Mouse (Mus musculus): ENCODE data around the gene 4930595D18Rik. TPM values are rescaled to one million over a fixed set of nuclear protein-coding genes. Genes with fewer than 3 reads are reported as not detected.

The 4930595D18Rik gene
- total RNA-seq, 2 experiments from 2014 or later, result not detected

- no peak for ATAC-seq (replicated peaks; ENCODE audit: poor library complexity, severe bottlenecking)
Observed at GRCm38 (mm10) chr12:111143509-111144063, 40.7 kb downstream of the 4930595D18Rik start.

DNA sequence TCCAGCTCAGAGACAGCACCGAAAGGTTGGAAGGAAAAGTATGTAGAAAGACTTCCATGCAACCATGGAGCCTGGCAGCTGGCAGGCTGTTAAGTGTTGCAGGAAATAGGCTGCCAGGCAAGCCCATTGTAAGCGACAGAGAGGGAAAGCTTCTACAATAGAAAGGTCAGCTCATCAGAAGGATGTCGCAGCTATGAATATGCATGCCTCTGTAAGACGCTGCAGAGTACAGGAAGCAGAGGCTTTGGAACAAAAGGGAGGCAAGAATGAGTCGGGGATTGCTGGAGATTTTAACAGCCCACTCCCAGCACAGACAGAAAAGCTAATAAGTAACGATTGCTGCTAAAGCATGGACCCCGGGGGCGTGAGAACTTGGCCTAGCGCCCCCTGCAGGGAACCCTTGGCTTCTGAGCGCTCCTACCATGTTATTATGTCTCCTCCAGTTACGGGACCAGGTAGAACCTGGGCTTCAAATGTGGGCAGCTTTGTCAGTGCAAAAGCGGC is 41.2 kb downstream of the 4930595D18Rik start:
- peak; percentile 45; the same call in 1 of the 2 replicates for ATAC-seq (replicated peaks; ENCODE audit: poor library complexity, severe bottlenecking)

- ATAC-seq (replicated peaks; ENCODE audit: poor library complexity, severe bottlenecking), result no peak
Observed at GRCm38 (mm10) chr12:111137079-111137478, 47.2 kb downstream of the 4930595D18Rik start.

GRCm38 (mm10) chr12:111135953-111136352 is 48.3 kb downstream of the 4930595D18Rik start:
- ATAC-seq (replicated peaks; ENCODE audit: poor library complexity, severe bottlenecking), result no peak

- ATAC-seq (replicated peaks; ENCODE audit: poor library complexity, severe bottlenecking), result no peak
Observed at GRCm38 (mm10) chr12:111134791-111135733, 49.2 kb downstream of the 4930595D18Rik start.

DNA sequence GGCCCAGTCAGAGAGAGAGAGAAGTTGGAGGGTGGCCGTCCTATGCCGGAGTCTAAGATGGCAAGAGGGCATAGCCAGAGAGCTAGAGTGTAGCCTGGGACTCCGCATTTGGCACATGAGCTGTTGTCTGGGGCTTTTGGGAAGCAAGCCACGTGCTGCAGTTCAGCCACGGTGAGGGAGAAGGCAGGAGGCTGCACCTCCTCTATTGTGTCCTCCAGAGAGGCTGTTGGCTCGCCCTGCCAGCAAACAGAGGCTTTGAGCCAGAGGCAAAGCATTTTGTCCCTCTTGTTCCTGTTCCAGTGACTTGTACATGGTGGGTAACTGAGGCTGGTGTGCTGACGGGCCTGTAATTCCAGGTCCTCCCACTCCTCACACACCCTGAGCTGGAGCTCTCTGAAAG is 50.1 kb downstream of the 4930595D18Rik start:
- ATAC-seq (replicated peaks; ENCODE audit: poor library complexity, severe bottlenecking), result no peak

DNA sequence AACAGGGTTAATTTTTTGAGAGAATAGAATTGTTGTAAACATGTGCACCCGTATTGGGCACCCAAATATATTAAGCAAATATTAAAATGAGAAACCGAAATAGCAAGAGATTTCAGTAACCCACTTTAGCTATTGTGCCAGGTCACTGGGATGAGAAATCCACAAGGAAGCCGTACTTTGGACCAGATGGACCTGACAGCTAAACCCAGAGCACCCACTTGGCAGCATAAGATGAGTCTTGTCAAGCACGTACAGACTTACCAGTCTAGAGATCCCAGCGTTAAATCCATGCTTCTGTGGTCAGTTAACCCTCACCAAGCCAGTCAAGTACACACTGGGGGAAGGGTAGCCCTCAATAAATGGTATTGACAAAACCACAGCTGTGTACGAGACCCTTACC is 58.6 kb downstream of the 4930595D18Rik start:
- no peak for ATAC-seq (replicated peaks; ENCODE audit: poor library complexity, severe bottlenecking)

DNA sequence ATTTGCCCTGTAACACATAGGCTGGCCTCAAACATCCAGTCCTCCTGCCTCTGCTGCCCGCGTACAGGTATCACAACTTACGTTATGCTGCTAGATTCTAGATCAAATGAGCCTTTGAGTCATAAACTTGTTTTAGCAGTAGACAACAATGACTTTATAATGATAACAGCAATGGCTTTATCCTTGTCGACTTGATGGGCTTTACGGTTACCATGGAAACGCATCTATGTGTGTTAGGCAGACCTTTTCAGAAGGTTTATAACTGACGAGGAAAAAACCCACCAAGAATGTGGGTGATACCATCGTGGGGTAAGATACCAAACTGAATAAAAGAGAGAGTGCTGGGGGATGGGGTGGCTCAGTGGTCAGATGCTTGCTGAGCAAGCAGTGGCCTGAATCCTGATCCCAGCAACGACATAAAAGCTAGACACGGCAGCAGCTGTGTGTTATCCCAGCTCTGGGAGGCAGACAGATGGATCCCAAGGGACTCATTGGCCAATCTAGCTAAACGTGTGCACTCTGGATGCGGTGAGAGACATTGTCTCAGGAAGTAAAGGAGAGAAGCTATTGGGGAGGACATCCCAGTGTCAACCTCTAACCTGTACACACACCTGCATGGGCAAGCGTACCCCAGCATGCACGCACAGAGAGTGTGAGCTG is 59.6 kb downstream of the 4930595D18Rik start:
- no peak for ATAC-seq (replicated peaks; ENCODE audit: poor library complexity, severe bottlenecking)

GRCm38 (mm10) chr12:111122332-111122852 is 61.9 kb downstream of the 4930595D18Rik start:
- ATAC-seq (replicated peaks; ENCODE audit: poor library complexity, severe bottlenecking), result peak; percentile 77; the same call in 1 of the 2 replicates

- no peak for ATAC-seq (replicated peaks; ENCODE audit: poor library complexity, severe bottlenecking)
Observed at GRCm38 (mm10) chr12:111120976-111121645, 63.2 kb downstream of the 4930595D18Rik start.

DNA sequence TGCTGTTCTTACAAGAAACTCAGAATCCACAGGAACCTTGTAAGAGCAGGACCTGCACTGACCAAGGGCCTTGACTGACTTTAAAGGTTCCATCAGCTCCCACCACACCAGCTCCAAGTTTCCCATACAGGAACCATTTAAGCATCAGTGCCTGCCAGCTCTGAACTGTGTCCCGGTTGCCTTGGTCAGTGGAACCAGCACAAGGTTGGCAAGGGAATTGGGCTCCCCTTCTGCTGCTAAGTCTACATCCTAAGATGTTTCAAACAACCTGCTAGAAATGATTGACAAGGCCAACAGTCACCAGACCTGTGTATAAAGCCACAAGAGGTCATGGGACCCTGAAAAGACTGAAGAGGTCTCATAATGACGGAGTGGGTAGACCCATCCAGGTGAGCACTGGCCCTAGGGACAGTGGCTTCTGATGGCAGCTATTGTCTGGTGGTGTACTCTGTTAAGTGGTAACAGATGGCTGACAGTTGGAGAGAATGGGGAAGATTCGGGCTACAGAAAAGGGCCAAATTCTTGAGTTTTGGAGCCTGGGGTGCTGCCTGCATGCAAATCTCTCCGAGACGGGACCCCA is 64.7 kb downstream of the 4930595D18Rik start:
- ATAC-seq (replicated peaks; ENCODE audit: poor library complexity, severe bottlenecking), result no peak

GRCm38 (mm10) chr12:111114593-111114992 is 69.7 kb downstream of the 4930595D18Rik start:
- no peak for ATAC-seq (replicated peaks; ENCODE audit: poor library complexity, severe bottlenecking)

DNA sequence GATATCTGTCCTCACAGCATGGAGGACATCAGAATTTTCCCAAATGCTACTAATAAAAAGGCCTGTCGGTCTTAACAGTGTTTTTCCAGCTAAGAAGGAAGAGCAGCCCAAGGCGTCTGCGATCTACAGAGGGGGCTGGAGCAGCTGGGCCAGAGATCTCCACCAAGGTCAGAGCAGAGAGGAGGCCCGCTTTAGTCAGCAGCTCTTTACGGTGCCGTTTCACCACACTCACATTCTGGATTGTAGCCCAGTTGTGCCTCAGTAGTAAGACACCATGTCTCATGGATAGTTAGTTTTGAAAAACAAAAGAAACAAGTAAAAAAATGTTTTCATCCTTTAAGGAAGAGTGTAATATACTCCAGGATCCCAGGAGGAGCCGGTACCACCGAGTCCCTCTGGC is 73.1 kb downstream of the 4930595D18Rik start:
- ATAC-seq (replicated peaks; ENCODE audit: poor library complexity, severe bottlenecking), result no peak

Other genes with a start within 250 kb of the 4930595D18Rik start
- 0.17 and 2.4 TPM in 2 replicates for gene Ankrd9, start 205.5 kb downstream of the 4930595D18Rik start, total RNA-seq (2014; fragmentation: Nextera tagmentation)
- gene Ankrd9, start 205.5 kb downstream of the 4930595D18Rik start, total RNA-seq (2017), result 1.7 and 7.3 TPM in 2 replicates
- gene Rcor1, start 145.1 kb downstream of the 4930595D18Rik start, total RNA-seq (2014; fragmentation: Nextera tagmentation), result 36.3 and 44.3 TPM in 2 replicates
- 29.1 and 31.7 TPM in 2 replicates for gene Rcor1, start 145.1 kb downstream of the 4930595D18Rik start, total RNA-seq (2017)
- 15.0 and 16.2 TPM in 2 replicates for gene Traf3, start 18.1 kb downstream of the 4930595D18Rik start, total RNA-seq (2014; fragmentation: Nextera tagmentation)
- 15.7 and 21.8 TPM in 2 replicates for gene Traf3, start 18.1 kb downstream of the 4930595D18Rik start, total RNA-seq (2017)
- 0.73 and 1.9 TPM in 2 replicates for gene Amn, start 86.6 kb upstream of the 4930595D18Rik start, total RNA-seq (2014; fragmentation: Nextera tagmentation)
- not detected in 2 replicates for gene Amn, start 86.6 kb upstream of the 4930595D18Rik start, total RNA-seq (2017)
- 5.6 and 8.1 TPM in 2 replicates for gene Cdc42bpb, start 193.2 kb upstream of the 4930595D18Rik start, total RNA-seq (2014; fragmentation: Nextera tagmentation)
- 4.8 and 8.6 TPM in 2 replicates for gene Cdc42bpb, start 193.2 kb upstream of the 4930595D18Rik start, total RNA-seq (2017)
- not detected in 2 replicates for gene Lbhd2, start 222.3 kb upstream of the 4930595D18Rik start, total RNA-seq (2014; fragmentation: Nextera tagmentation)
- not detected in 2 replicates for gene Lbhd2, start 222.3 kb upstream of the 4930595D18Rik start, total RNA-seq (2017)
- not detected in 2 replicates for gene Exoc3l4, start 232.5 kb upstream of the 4930595D18Rik start, total RNA-seq (2014; fragmentation: Nextera tagmentation)
- gene Exoc3l4, start 232.5 kb upstream of the 4930595D18Rik start, total RNA-seq (2017), result 0.26 TPM in 1 of 2 replicates, not detected in the other